Mouse (Mus musculus): Measurements from ENCODE around the gene Creb5.

DNA sequence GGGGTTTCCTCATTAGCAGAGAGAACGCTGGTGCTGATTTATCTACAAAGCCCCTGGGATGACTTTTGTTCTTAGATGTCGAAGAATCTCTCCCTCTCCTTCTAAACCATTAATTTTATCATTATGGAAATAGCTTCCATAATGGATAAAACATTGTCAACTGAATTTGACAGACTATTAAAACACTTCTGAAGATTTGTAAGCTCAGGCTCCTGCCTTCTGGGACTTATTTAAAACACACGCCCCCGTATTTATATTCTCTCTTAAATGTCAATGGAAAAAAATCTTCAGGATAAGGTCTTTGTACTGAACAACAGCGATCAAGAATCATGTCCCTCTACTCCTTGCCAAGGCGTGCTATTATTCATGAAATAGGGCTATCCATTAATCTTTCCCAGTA, 448.6 kb downstream of the Creb5 start:
- TF ChIP-seq CTCF (IDR thresholded peaks at IDR 0.05; ENCODE audit: control insufficient read depth, insufficient read depth, insufficient read length) (no peak), MYOD1 (IDR thresholded peaks at IDR 0.05; ENCODE audit: control insufficient read depth, insufficient read length, low read depth) (no peak), USF1 (IDR thresholded peaks at IDR 0.05; ENCODE audit: low read depth) (no peak), FOSL1 (IDR thresholded peaks at IDR 0.05; ENCODE audit: insufficient read depth, low read length, poor library complexity, severe bottlenecking) (no peak), MAX (IDR thresholded peaks at IDR 0.05) (no peak), MYOG (IDR thresholded peaks at IDR 0.05; ENCODE audit: control insufficient read depth, extremely low read depth, insufficient read length) (no peak), CEBPB (IDR thresholded peaks at IDR 0.05; ENCODE audit: low read depth) (no peak)
